Mouse (Mus musculus): Measurements from ENCODE around the gene Arap2.

Arap2 gene

GRCm38 (mm10) chr5:62765784-62766701 is at the start of gene Arap2:
Gene Arap2 (minus strand): TSS chr5:62766159.
- DNase-seq (ENCODE audit: low spot score in 2 of 2) = peak in 1 of 2 experiments; percentile 51

GRCm38 (mm10) chr5:62815741-62816140 is 49.8 kb upstream of the Arap2 start:
- peak in 1 of 2 experiments; percentile 31 for DNase-seq (ENCODE audit: low spot score in 2 of 2)

GRCm38 (mm10) chr5:62814072-62814414 is 48.1 kb upstream of the Arap2 start:
- no peak for DNase-seq (ENCODE audit: low spot score in 2 of 2)

GRCm38 (mm10) chr5:62813402-62814071 is 47.6 kb upstream of the Arap2 start, which contains the start of gene Dthd1:
Gene Dthd1 (plus strand): TSS chr5:62813823.
- peak; percentile 5 to 22 for DNase-seq (ENCODE audit: low spot score in 2 of 2)

GRCm38 (mm10) chr5:62792776-62793175 is 26.8 kb upstream of the Arap2 start:
- DNase-seq (ENCODE audit: low spot score in 2 of 2) = no peak

GRCm38 (mm10) chr5:62790921-62791564 is 25.1 kb upstream of the Arap2 start:
- DNase-seq (ENCODE audit: low spot score in 2 of 2) = no peak

- no peak for DNase-seq (ENCODE audit: low spot score in 2 of 2)
These were observed 20.9 kb upstream of the Arap2 start for GRCm38 (mm10) chr5:62786809-62787208.

- DNase-seq (ENCODE audit: low spot score in 2 of 2) = no peak
These were observed 12.7 kb upstream of the Arap2 start for GRCm38 (mm10) chr5:62778682-62779081.

GRCm38 (mm10) chr5:62777804-62778203 is 11.8 kb upstream of the Arap2 start:
- DNase-seq (ENCODE audit: low spot score in 2 of 2) = peak in 1 of 2 experiments; percentile 44

- no peak for DNase-seq (ENCODE audit: low spot score in 2 of 2)
These were observed 6.0 kb upstream of the Arap2 start for GRCm38 (mm10) chr5:62771775-62772599.

- no peak for DNase-seq (ENCODE audit: low spot score in 2 of 2)
These were observed 538 bp downstream of the Arap2 start for GRCm38 (mm10) chr5:62765459-62765783.

- no peak for DNase-seq (ENCODE audit: low spot score in 2 of 2)
These were observed 1.8 kb downstream of the Arap2 start for GRCm38 (mm10) chr5:62764161-62764560.

- no peak for DNase-seq (ENCODE audit: low spot score in 2 of 2)
These were observed 2.9 kb downstream of the Arap2 start for GRCm38 (mm10) chr5:62763046-62763445.

- DNase-seq (ENCODE audit: low spot score in 2 of 2) = no peak
These were observed 3.5 kb downstream of the Arap2 start for GRCm38 (mm10) chr5:62762298-62762960.

- DNase-seq (ENCODE audit: low spot score in 2 of 2) = no peak
These were observed 5.0 kb downstream of the Arap2 start for GRCm38 (mm10) chr5:62760791-62761504.

- DNase-seq (ENCODE audit: low spot score in 2 of 2) = no peak
These were observed 10.0 kb downstream of the Arap2 start for GRCm38 (mm10) chr5:62755808-62756527.

GRCm38 (mm10) chr5:62752934-62753333 is 13.0 kb downstream of the Arap2 start:
- DNase-seq (ENCODE audit: low spot score in 2 of 2) = no peak

- no peak for DNase-seq (ENCODE audit: low spot score in 2 of 2)
These were observed 14.3 kb downstream of the Arap2 start for GRCm38 (mm10) chr5:62751692-62752091.

- DNase-seq (ENCODE audit: low spot score in 2 of 2) = no peak
These were observed 17.8 kb downstream of the Arap2 start for GRCm38 (mm10) chr5:62748168-62748567.

All from left cerebral cortex, adult 9 months (tissue).